Mouse (Mus musculus) heart, adult 2 months (tissue): ENCODE data around the gene Psmg1. TPM values are rescaled to one million over a fixed set of nuclear protein-coding genes. Genes with fewer than 3 reads are reported as not detected.
A peak's percentile ranks its signal among the peaks of the same experiment; 100 is the strongest.
"Not testable (repeated sequence)": the region's sequence is repeated elsewhere in the genome, so short reads cannot be mapped to it uniquely, and the experiment has no call there.

Source experiments
- DNase-seq, 2 experiments: peaks; one replicate each; pipeline ENCODE4 v3.0.0; 2021
- H3K27ac ChIP-seq: fragments of 200-600 bp; 2 replicates; pipeline ENCODE4 v1.8.1; 2022
- H3K27me3 ChIP-seq: fragments of 200-500 bp; 2 replicates; pipeline ENCODE4 v1.6.1; 2012; ENCODE audit warnings: mild to moderate bottlenecking, low read length, inconsistent platforms, mixed read lengths; ENCODE audit not compliant: control insufficient read depth, insufficient read depth
- H3K36me3 ChIP-seq: fragments of 200-500 bp; 2 replicates; pipeline ENCODE4 v1.6.1; 2012; ENCODE audit warnings: low read length, inconsistent platforms; ENCODE audit not compliant: control insufficient read depth, insufficient read depth
- H3K4me1 ChIP-seq: fragments of 200-500 bp; 2 replicates; pipeline ENCODE4 v1.6.1; 2011; ENCODE audit warnings: low read length; ENCODE audit not compliant: control insufficient read depth, insufficient read depth
- H3K4me3 ChIP-seq: fragments of 200-600 bp; 2 replicates; pipeline ENCODE4 v1.8.1; 2022
- H3K79me2 ChIP-seq: fragments of 200-500 bp; replicated peaks from 2 replicates; pipeline ENCODE4 v1.6.1; 2012; ENCODE audit warnings: mild to moderate bottlenecking, inconsistent platforms, low read length, moderate library complexity, mixed read lengths; ENCODE audit not compliant: control insufficient read depth, insufficient read depth
- H3K9ac ChIP-seq: fragments of 200-500 bp; 2 replicates; pipeline ENCODE4 v1.6.1; 2012; ENCODE audit warnings: low read depth, mild to moderate bottlenecking, control low read depth, inconsistent platforms, low read length, mixed read lengths
- CTCF ChIP-seq: fragments of 200-600 bp; IDR thresholded peaks from 2 replicates; pipeline ENCODE4 v1.8.1; 2022; ENCODE audit warnings: antibody characterized with exemption, mild to moderate bottlenecking, moderate library complexity
- EP300 ChIP-seq: fragments of 200-500 bp; IDR thresholded peaks from 2 replicates; pipeline ENCODE4 v1.6.1; 2011; ENCODE audit warnings: low read depth, low read length, control low read depth; ENCODE audit not compliant: insufficient read depth
- POLR2A ChIP-seq: fragments of 200-500 bp; IDR thresholded peaks from 2 replicates; pipeline ENCODE4 v1.6.1; 2011; ENCODE audit warnings: mild to moderate bottlenecking, low read depth, low read length, control low read depth; ENCODE audit not compliant: insufficient read depth
- WGBS: fragments of 180-500 bp; shearing (Covaris S2); methylation state at CpG from one replicate; pipeline ENCODE4 v1.1.7; 2018; 5-methylcytosine and 5-hydroxymethylcytosine counted together
- intact Hi-C: fragments of 180-260 bp; cut with DNase I; formaldehyde crosslinking; loops from one replicate; pipeline ENCODE4 v1.15.1; 2025
- polyA plus RNA-seq: library from polyadenylated mRNA; depleted of rRNA; stranded (reverse); fragments of >200 nt; gene quantifications from 2 replicates; pipeline ENCODE4 v1.2.3, GENCODE M21; 2012
- total RNA-seq, 2 experiments: library from RNA; stranded (reverse); gene quantifications; 2 replicates each; pipeline ENCODE4 v1.2.3; 2021

Gene Psmg1
- total and polyA plus RNA-seq, 3 experiments, result 24.4 to 25.0 (median 24.7) TPM

- no peak overlapping the region for H3K9ac ChIP-seq
- 43% methylated on average over 3 of the region's 3 CpGs for WGBS
- H3K27ac ChIP-seq, result no peak overlapping the region
- no peaks in the 10 kb centered on the region for H3K79me2 ChIP-seq
- TF ChIP-seq POLR2A (no peak), EP300 (no peak), CTCF (peak; percentile 26)
- no peaks in the 10 kb centered on the region for H3K4me1 ChIP-seq
- DNase-seq, result no peak
- H3K27me3 ChIP-seq, result no peaks in the 10 kb centered on the region
- no peak overlapping the region for H3K4me3 ChIP-seq
- no peaks in the 10 kb centered on the region; the same call in 1 of the 2 replicates for H3K36me3 ChIP-seq
- intact Hi-C loops, result no loop called here
Observed at GRCm38 (mm10) chr16:96025244-96025643, 34.5 kb upstream of the Psmg1 start.

- no peaks in the 10 kb centered on the region; the same call in none of the 2 replicates for H3K36me3 ChIP-seq
- TF ChIP-seq EP300, result no peak
- no peak for TF ChIP-seq POLR2A
- TF ChIP-seq CTCF, result no peak
- no peaks in the 10 kb centered on the region for H3K4me1 ChIP-seq
- no peak for DNase-seq
- H3K27ac ChIP-seq, result no peak overlapping the region
- H3K9ac ChIP-seq, result no peak overlapping the region
- WGBS, result 82% methylated on average over 10 of the region's 10 CpGs
- no peak overlapping the region for H3K4me3 ChIP-seq
- H3K79me2 ChIP-seq, result no peaks in the 10 kb centered on the region
- intact Hi-C loops, result no loop called here
- H3K27me3 ChIP-seq, result no peaks in the 10 kb centered on the region
Observed at GRCm38 (mm10) chr16:96021045-96021444, 30.3 kb upstream of the Psmg1 start.

- H3K27me3 ChIP-seq, H3K4me3 ChIP-seq, intact Hi-C loops, H3K9ac ChIP-seq, H3K27ac ChIP-seq, DNase-seq, H3K36me3 ChIP-seq, H3K4me1 ChIP-seq, H3K79me2 ChIP-seq: not testable (repeated sequence)
- no CpG with 5 or more reads among the region's 10 CpGs for WGBS
Observed at GRCm38 (mm10) chr16:96009124-96009523, 18.4 kb upstream of the Psmg1 start.

GRCm38 (mm10) chr16:96004278-96004677 lies 13.5 kb upstream of the Psmg1 start:
- H3K79me2 ChIP-seq, H3K4me1 ChIP-seq, intact Hi-C loops, H3K27me3 ChIP-seq, H3K4me3 ChIP-seq, DNase-seq, H3K36me3 ChIP-seq, H3K27ac ChIP-seq, H3K9ac ChIP-seq: not testable (repeated sequence)
- WGBS, result no CpG with 5 or more reads among the region's 10 CpGs

- intact Hi-C loops, result no loop called here
- TF ChIP-seq POLR2A (no peak), CTCF (no peak), EP300 (0 out of 2 replicates have a peak, but pooled peaks have one; percentile 50)
- Histone ChIP-seq H3K9ac (no peak overlapping the region), H3K4me1 (no peaks in the 10 kb centered on the region; the same call in 1 of the 2 replicates), H3K27me3 (no peaks in the 10 kb centered on the region), H3K79me2 (no peaks in the 10 kb centered on the region; the same call in 1 of the 2 replicates), H3K4me3 (no peak overlapping the region), H3K36me3 (peaks cover 8% of the 10 kb centered on the region; the same call in 1 of the 2 replicates), H3K27ac (no peak overlapping the region)
- DNase-seq, result no peak
- WGBS, result 53% methylated on average over 5 of the region's 5 CpGs
Observed at GRCm38 (mm10) chr16:95999291-95999690, 8.5 kb upstream of the Psmg1 start.

GRCm38 (mm10) chr16:95996156-95996555 lies 5.4 kb upstream of the Psmg1 start:
- TF ChIP-seq CTCF (no peak), POLR2A (no peak), EP300 (no peak)
- H3K27me3 ChIP-seq, result no peaks in the 10 kb centered on the region
- 85% methylated on average over 7 of the region's 7 CpGs for WGBS
- intact Hi-C loops, result no loop called here
- no peak overlapping the region for H3K27ac ChIP-seq
- no peak overlapping the region for H3K9ac ChIP-seq
- DNase-seq, result no peak
- H3K4me3 ChIP-seq, result no peak overlapping the region
- peaks cover 6% of the 10 kb centered on the region; the same call in 1 of the 2 replicates for H3K36me3 ChIP-seq
- H3K4me1 ChIP-seq, result no peaks in the 10 kb centered on the region; the same call in 1 of the 2 replicates
- no peaks in the 10 kb centered on the region for H3K79me2 ChIP-seq

- H3K9ac ChIP-seq, H3K4me1 ChIP-seq, H3K27ac ChIP-seq, H3K36me3 ChIP-seq, H3K79me2 ChIP-seq, H3K4me3 ChIP-seq, H3K27me3 ChIP-seq, DNase-seq: not testable (repeated sequence)
- intact Hi-C loops, result loop anchor here (5.0 kb wide), 1 partner anchor 153 kb away; the partner anchor contains the start of gene Wrb
- WGBS, result 84% methylated on average over 4 of the region's 4 CpGs
Observed at GRCm38 (mm10) chr16:95994576-95994975, 3.8 kb upstream of the Psmg1 start.
